Mouse (Mus musculus) small intestine, adult 2 months (tissue): ENCODE measurements at regions not wholly inside any gene's neighbourhood (a gene's known extent, or its start where the extent isn't known, plus 50 kb on each side); places are given as distances from the start of the nearest gene placed in this dataset.

Source experiments
- CTCF ChIP-seq: fragments of 200-500 bp; IDR thresholded peaks from 2 replicates; pipeline ENCODE4 v1.5.1; 2012; ENCODE audit warnings: low read depth, mild to moderate bottlenecking, control low read depth, inconsistent platforms, low read length, moderate library complexity, mixed read lengths; ENCODE audit not compliant: insufficient replicate concordance, insufficient read length; ENCODE audit errors: extremely low read depth
- POLR2A ChIP-seq: fragments of 200-500 bp; IDR thresholded peaks from 2 replicates; pipeline ENCODE4 v1.6.1; 2012; ENCODE audit warnings: low read depth, mild to moderate bottlenecking, control low read depth, inconsistent platforms, low read length, moderate library complexity

- peak; percentile 9; the same call in 1 of the 2 replicates for TF ChIP-seq CTCF
- peak; percentile 23; the same call in 1 of the 2 replicates for TF ChIP-seq POLR2A
Observed at GRCm38 (mm10) chr16:29787633-29788511, 208.7 kb downstream of the Opa1 start.
